In genomic region chr2:127608234-127608633, GRCm38 (mm10) we compare ENCODE assay signal across 8 mouse cellular contexts. TPM values are rescaled to one million over a fixed set of nuclear protein-coding genes. Genes with fewer than 3 reads are reported as not detected.
DNase-seq lines count a peak whose midpoint lies in the region; ATAC-seq and TF ChIP-seq lines count a peak whose summit lies in the region.

No protein-coding gene starts in this region.

- intact Hi-C loops in gastrocnemius, adult 2 months (cut with DNase I) = loop anchor here (2.0 to 5.0 kb wide), 2 partner anchors 59 to 237 kb away; no protein-coding TSS in a partner anchor
- intact Hi-C loops in gastrocnemius, postnatal 14 days (cut with DNase I; ENCODE audit: low total_unique reads) = loop anchor here (5.0 kb wide), 1 partner anchor 59 kb away; no protein-coding TSS in a partner anchor

- no peak overlapping the region for H3K27ac ChIP-seq in gastrocnemius, adult 2 months
- 0 out of 2 replicates have a peak overlapping the region, but pooled peaks have one; percentile 5 for H3K27ac ChIP-seq in kidney, postnatal 0 days

- no peaks in the 10 kb centered on the region for H3K9me3 ChIP-seq in kidney, postnatal 0 days (replicated peaks; ENCODE audit: low read length)

- 0 out of 2 replicates have a peak, but pooled peaks have one; percentile 23 for ATAC-seq in kidney, postnatal 0 days (replicated peaks; ENCODE audit: low FRiP score, low read depth)

- no peaks in the 10 kb centered on the region for H3K27me3 ChIP-seq in kidney, postnatal 0 days (ENCODE audit: insufficient read depth, low read length)

- H3K36me3 ChIP-seq in kidney, postnatal 0 days (ENCODE audit: insufficient read depth, low read length) = peaks cover 18% of the 10 kb centered on the region; the same call in 1 of the 2 replicates

- no peak overlapping the region for H3K4me2 ChIP-seq in kidney, postnatal 0 days (ENCODE audit: low read length)

- peak; percentile 59 for TF ChIP-seq CTCF in gastrocnemius, adult 2 months (IDR thresholded peaks at IDR 0.05)
- TF ChIP-seq CTCF in kidney, postnatal 0 days (IDR thresholded peaks at IDR 0.05; ENCODE audit: low read depth) = peak; percentile 73

- H3K4me3 ChIP-seq in gastrocnemius, adult 2 months = no peak overlapping the region
- H3K4me3 ChIP-seq in kidney, postnatal 0 days (replicated peaks; ENCODE audit: low read depth, low read length) = no peak overlapping the region

- H3K4me1 ChIP-seq in kidney, postnatal 0 days (replicated peaks; ENCODE audit: insufficient read depth, low read length) = peaks cover 5% of the 10 kb centered on the region; the same call in 1 of the 2 replicates

- DNase-seq in gastrocnemius, adult 2 months = no peak
- no peak for DNase-seq in gastrocnemius, postnatal 14 days
- peak; percentile 76 for DNase-seq in 3T3-L1 (ENCODE audit: low read depth, low spot score)
- peak; percentile 84 for DNase-seq in brain, adult 2 months (ENCODE audit: low read depth, low spot score)
- DNase-seq in kidney, postnatal 0 days (ENCODE audit: low spot score) = peak; percentile 89
- no peak for DNase-seq in right cerebral cortex, adult 18-20 months
- DNase-seq in frontal cortex, postnatal 10 days (ENCODE audit: low spot score in 2 of 2) = no peak
- no peak for DNase-seq in cerebellum, adult 18-20 months

- WGBS in kidney, postnatal 0 days = 54% methylated on average over 3 of the region's 3 CpGs

- H3K9ac ChIP-seq in kidney, postnatal 0 days (ENCODE audit: low read depth, low read length) = no peak overlapping the region

RNA-seq across cellular contexts. Expression of gene Mrps5, which starts 21.2 kb away (rescaled TPM):
- total RNA-seq in gastrocnemius, adult 2 months (2021) = 10 to 100 TPM; 74.1 to 96.2 TPM
- 10 to 100 TPM; 85.2 to 98.4 TPM for total RNA-seq in gastrocnemius, postnatal 14 days (2021)
- 151 and 167 TPM in 2 replicates for polyA plus RNA-seq in kidney, postnatal 0 days (2015; fragmentation: Nextera tagmentation; extraction: Ambion mirVana)

RNA-seq across cellular contexts. Expression of gene Zfp661, which starts 21.3 kb away (rescaled TPM):
- 1 to 10 TPM; 2.4 to 2.6 TPM for total RNA-seq in gastrocnemius, adult 2 months (2021)
- 1 to 10 TPM; 1.3 to 2.5 TPM for total RNA-seq in gastrocnemius, postnatal 14 days (2021)
- polyA plus RNA-seq in kidney, postnatal 0 days (2015; fragmentation: Nextera tagmentation; extraction: Ambion mirVana) = 3.1 and 3.2 TPM in 2 replicates

RNA-seq across cellular contexts. Expression of gene Mal, which starts 48.3 kb away (rescaled TPM):
- total RNA-seq in gastrocnemius, adult 2 months (2021) = 1 to 10 TPM; 1.3 TPM
- 10 to 100 TPM in 1 of 2 experiments, 1 to 10 TPM in 1; 4.1 to 25.9 TPM for total RNA-seq in gastrocnemius, postnatal 14 days (2021)
- 145 and 146 TPM in 2 replicates for polyA plus RNA-seq in kidney, postnatal 0 days (2015; fragmentation: Nextera tagmentation; extraction: Ambion mirVana)

Comparison
In these comparisons a context has a peak if more than half of its experiments do, and no peak if none do; other contexts are left out.
1. DNase-seq: peak in 3T3-L1 (single experiment), brain, adult 2 months (single experiment) and kidney, postnatal 0 days (single experiment); none in gastrocnemius, adult 2 months (single experiment), gastrocnemius, postnatal 14 days (single experiment), right cerebral cortex, adult 18-20 months (single experiment), frontal cortex, postnatal 10 days (0 of 2) and cerebellum, adult 18-20 months (0 of 2).